Mouse (Mus musculus) testis, adult 2 months (tissue): Measurements from ENCODE around the gene Hist3h2a. TPM values are rescaled to one million over a fixed set of nuclear protein-coding genes. Genes with fewer than 3 reads are reported as not detected.
A peak's percentile ranks its signal among the peaks of the same experiment; 100 is the strongest.

Source experiments
- H3K27ac ChIP-seq: fragments of 200-500 bp; 2 replicates; pipeline ENCODE4 v1.5.1; 2012; ENCODE audit warnings: low read depth, low read length; ENCODE audit not compliant: control insufficient read depth, insufficient read depth
- H3K27me3 ChIP-seq: fragments of 200-500 bp; 2 replicates; pipeline ENCODE4 v1.6.1; 2012; ENCODE audit warnings: mild to moderate bottlenecking, low read length, moderate library complexity; ENCODE audit not compliant: control insufficient read depth, insufficient read depth
- H3K36me3 ChIP-seq: fragments of 200-500 bp; 2 replicates; pipeline ENCODE4 v1.6.1; 2012; ENCODE audit warnings: mild to moderate bottlenecking, low read length; ENCODE audit not compliant: control insufficient read depth, insufficient read depth
- H3K4me1 ChIP-seq: fragments of 200-500 bp; 2 replicates; pipeline ENCODE4 v1.6.1; 2012; ENCODE audit warnings: low read length; ENCODE audit not compliant: control insufficient read depth, insufficient read depth
- H3K4me3 ChIP-seq: fragments of 200-500 bp; 2 replicates; pipeline ENCODE4 v1.5.1; 2012; ENCODE audit warnings: low read depth, mild to moderate bottlenecking, low read length, moderate library complexity, mixed read lengths; ENCODE audit not compliant: control insufficient read depth
- CTCF ChIP-seq: fragments of 200-500 bp; IDR thresholded peaks from 2 replicates; pipeline ENCODE4 v1.5.1; 2012; ENCODE audit warnings: low read depth, mild to moderate bottlenecking, inconsistent platforms, low read length, moderate library complexity; ENCODE audit not compliant: control insufficient read depth, insufficient read depth, insufficient replicate concordance
- POLR2A ChIP-seq: fragments of 200-500 bp; IDR thresholded peaks from 2 replicates; pipeline ENCODE4 v1.6.1; 2012; ENCODE audit warnings: low read depth, mild to moderate bottlenecking, inconsistent platforms, low read length, moderate library complexity; ENCODE audit not compliant: control insufficient read depth
- polyA plus RNA-seq: library from polyadenylated mRNA; depleted of rRNA; stranded (reverse); fragments of >200 nt; gene quantifications from 2 replicates; pipeline ENCODE4 v1.2.3, GENCODE M21; 2012

The Hist3h2a gene
- polyA plus RNA-seq, 1 experiment = 6.5 TPM

GRCm38 (mm10) chr11:58918759-58919158, 35.7 kb upstream of the Hist3h2a start:
- no peak overlapping the region; the same call in 1 of the 2 replicates for H3K27ac ChIP-seq
- no peaks in the 10 kb centered on the region for H3K27me3 ChIP-seq
- TF ChIP-seq POLR2A = no peak
- no peak for TF ChIP-seq CTCF
- H3K36me3 ChIP-seq = no peaks in the 10 kb centered on the region
- H3K4me3 ChIP-seq = peak overlapping the region; percentile 43
- peaks cover 25% of the 10 kb centered on the region for H3K4me1 ChIP-seq

- H3K4me1 ChIP-seq = peaks cover 11% of the 10 kb centered on the region
Observed at GRCm38 (mm10) chr11:58922420-58922819, 32.1 kb upstream of the Hist3h2a start.

GRCm38 (mm10) chr11:58926651-58927050, 27.8 kb upstream of the Hist3h2a start:
- Histone ChIP-seq H3K4me1 (peaks cover 14% of the 10 kb centered on the region), H3K36me3 (no peaks in the 10 kb centered on the region), H3K4me3 (no peak overlapping the region), H3K27me3 (no peaks in the 10 kb centered on the region), H3K27ac (no peak overlapping the region)
- no peak for TF ChIP-seq POLR2A
- no peak for TF ChIP-seq CTCF

More at GRCm38 (mm10) chr11:58922420-58922819, 32.1 kb upstream of the Hist3h2a start:
- H3K36me3 ChIP-seq = no peaks in the 10 kb centered on the region
- H3K27me3 ChIP-seq = no peaks in the 10 kb centered on the region
- H3K27ac ChIP-seq = no peak overlapping the region
- H3K4me3 ChIP-seq = no peak overlapping the region
- TF ChIP-seq CTCF = no peak
- no peak for TF ChIP-seq POLR2A

- TF ChIP-seq CTCF = no peak
- no peak for TF ChIP-seq POLR2A
- Histone ChIP-seq H3K27me3 (no peaks in the 10 kb centered on the region), H3K27ac (no peak overlapping the region), H3K4me3 (no peak overlapping the region), H3K36me3 (no peaks in the 10 kb centered on the region), H3K4me1 (peaks cover 14% of the 10 kb centered on the region)
Observed at GRCm38 (mm10) chr11:58927053-58927452, 27.4 kb upstream of the Hist3h2a start.

- H3K27ac ChIP-seq = peak overlapping the region; percentile 45
- peaks cover 14% of the 10 kb centered on the region for H3K4me1 ChIP-seq
- H3K36me3 ChIP-seq = peaks cover 2% of the 10 kb centered on the region
- peak overlapping the region; percentile 68 for H3K4me3 ChIP-seq
- H3K27me3 ChIP-seq = no peaks in the 10 kb centered on the region
- no peak for TF ChIP-seq POLR2A
- TF ChIP-seq CTCF = peak; percentile 72
Observed at GRCm38 (mm10) chr11:58927790-58928651, 26.5 kb upstream of the Hist3h2a start.

GRCm38 (mm10) chr11:58929055-58929454, 25.4 kb upstream of the Hist3h2a start:
- Histone ChIP-seq H3K4me1 (peaks cover 14% of the 10 kb centered on the region), H3K27ac (no peak overlapping the region)

GRCm38 (mm10) chr11:58929641-58930040, 24.8 kb upstream of the Hist3h2a start:
- Histone ChIP-seq H3K27ac (no peak overlapping the region), H3K27me3 (no peaks in the 10 kb centered on the region), H3K36me3 (peaks cover 2% of the 10 kb centered on the region), H3K4me1 (peaks cover 14% of the 10 kb centered on the region), H3K4me3 (no peak overlapping the region)
- TF ChIP-seq CTCF = no peak
- no peak for TF ChIP-seq POLR2A

More at GRCm38 (mm10) chr11:58929055-58929454, 25.4 kb upstream of the Hist3h2a start:
- TF ChIP-seq POLR2A (no peak), CTCF (no peak)
- H3K36me3 ChIP-seq = peaks cover 2% of the 10 kb centered on the region
- no peak overlapping the region for H3K4me3 ChIP-seq
- no peaks in the 10 kb centered on the region for H3K27me3 ChIP-seq
